31 mouse cellular contexts compared by ENCODE assay signal in the genomic region with DNA sequence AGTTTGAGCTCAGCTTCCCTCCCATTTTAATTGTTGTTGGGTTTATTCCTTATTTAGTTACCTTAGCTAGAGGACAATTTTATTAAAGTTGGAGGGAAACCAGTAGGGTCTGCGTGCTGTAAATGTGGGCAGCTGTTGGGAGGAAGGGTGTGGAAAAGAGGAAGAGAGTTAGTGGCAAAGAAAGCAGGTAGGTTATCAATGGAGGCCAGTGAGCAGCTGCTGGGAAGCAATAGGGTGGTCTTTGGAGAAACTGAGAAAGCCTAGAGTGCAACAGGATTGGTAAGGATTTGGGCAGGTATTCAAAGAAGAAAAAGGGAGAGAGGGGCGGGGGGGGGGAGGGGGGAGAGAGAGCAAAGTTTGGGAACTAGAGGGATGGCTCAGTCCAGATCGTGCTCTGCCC.
"Had no signal": no experiment of that assay in that cellular context is flagged by ENCODE, and none has a peak within 500 bp of the region (broad histone marks: within the 10 kb centered on the region; RNA-seq: fewer than 3 reads in every experiment).

No protein-coding gene starts in this region.

- H3K4me1 ChIP-seq: heart, embryonic 15.5 days; hindbrain, embryonic 10.5 days; hindbrain, embryonic 12.5 days; hindbrain, embryonic 13.5 days; hindbrain, embryonic 15.5 days; intestine, embryonic 15.5 days had no signal

- H3K27ac ChIP-seq: heart, embryonic 10.5 days; heart, embryonic 13.5 days; heart, embryonic 15.5 days; hindbrain, embryonic 10.5 days; hindbrain, embryonic 12.5 days; hindbrain, embryonic 13.5 days; hindbrain, embryonic 14.5 days; hindbrain, embryonic 15.5 days; hindbrain, postnatal 0 days; intestine, embryonic 15.5 days; kidney, embryonic 15.5 days; kidney, postnatal 0 days; layer of hippocampus, adult 2 months; left cerebral cortex, adult 2 months had no signal

- H3K9me3 ChIP-seq: heart, embryonic 10.5 days; heart, embryonic 13.5 days; heart, embryonic 15.5 days; hindbrain, embryonic 10.5 days; hindbrain, embryonic 12.5 days; hindbrain, embryonic 13.5 days; hindbrain, embryonic 15.5 days; intestine, embryonic 15.5 days; kidney, embryonic 15.5 days had no signal

- H3K27me3 ChIP-seq: heart, embryonic 12.5 days; heart, embryonic 13.5 days; heart, embryonic 15.5 days; hindbrain, embryonic 12.5 days; hindbrain, embryonic 13.5 days; hindbrain, embryonic 15.5 days; intestine, embryonic 15.5 days; kidney, embryonic 15.5 days had no signal

- H3K36me3 ChIP-seq: heart, embryonic 10.5 days; heart, embryonic 12.5 days; heart, embryonic 13.5 days; heart, embryonic 15.5 days; hindbrain, embryonic 10.5 days; hindbrain, embryonic 12.5 days; hindbrain, embryonic 13.5 days; hindbrain, embryonic 15.5 days; intestine, embryonic 15.5 days; kidney, embryonic 15.5 days had no signal

- H3K4me3 ChIP-seq: heart, embryonic 10.5 days; heart, embryonic 12.5 days; heart, embryonic 13.5 days; heart, embryonic 15.5 days; hindbrain, embryonic 10.5 days; hindbrain, embryonic 12.5 days; hindbrain, embryonic 13.5 days; hindbrain, embryonic 15.5 days; intestine, embryonic 15.5 days; kidney, embryonic 15.5 days; layer of hippocampus, adult 2 months; left cerebral cortex, adult 2 months had no signal

- H3K9ac ChIP-seq: heart, embryonic 12.5 days; heart, embryonic 13.5 days; heart, embryonic 15.5 days; hindbrain, embryonic 12.5 days; hindbrain, embryonic 13.5 days; hindbrain, embryonic 14.5 days; hindbrain, embryonic 15.5 days; intestine, embryonic 15.5 days; kidney, embryonic 15.5 days had no signal

- DNase-seq: heart, postnatal 10 days; heart, postnatal 14 days; heart, postnatal 36 days; heart, postnatal 4 days; kidney, adult 11 months; kidney, adult 18-20 months; kidney, adult 2 months; kidney, adult 8-10 months; kidney, adult 9 months; kidney, postnatal 10 days; kidney, postnatal 14 days; kidney, postnatal 25 days; kidney, postnatal 36 days; kidney, postnatal 4 days; layer of hippocampus, adult 9-11 months; layer of hippocampus, postnatal 36 days had no signal
